ENCODE assay signal across 31 mouse cellular contexts in genomic region chr4:124858370-124858769, GRCm38 (mm10). TPM values are rescaled to one million over a fixed set of nuclear protein-coding genes. Genes with fewer than 3 reads are reported as not detected.
DNase-seq lines count a peak whose midpoint lies in the region; ATAC-seq and TF ChIP-seq lines count a peak whose summit lies in the region.
"Had no signal": no experiment of that assay in that cellular context is flagged by ENCODE, and none has a peak within 500 bp of the region (broad histone marks: within the 10 kb centered on the region; RNA-seq: fewer than 3 reads in every experiment).

No protein-coding gene starts in this region.

- H3K27ac ChIP-seq in kidney, embryonic 15.5 days: no peak overlapping the region
- H3K27ac ChIP-seq in midbrain, embryonic 13.5 days: no peak overlapping the region
- H3K27ac ChIP-seq in left cerebral cortex, adult 2 months: no peak overlapping the region
- H3K27ac ChIP-seq: heart, embryonic 13.5 days; hindbrain, embryonic 10.5 days; layer of hippocampus, adult 2 months; limb, embryonic 13.5 days; midbrain, embryonic 12.5 days had no signal

- H3K9ac ChIP-seq in kidney, embryonic 15.5 days: no peak overlapping the region
- H3K9ac ChIP-seq in midbrain, embryonic 13.5 days (replicated peaks): no peak overlapping the region
- H3K9ac ChIP-seq: forebrain, postnatal 0 days; heart, embryonic 13.5 days; limb, embryonic 13.5 days; midbrain, embryonic 12.5 days had no signal

- DNase-seq in kidney, postnatal 14 days: peak; percentile 27
- DNase-seq in MN1 (ENCODE audit: low spot score): peak; percentile 54
- peak; percentile 87 to 94 for DNase-seq in adrenal gland, adult (ENCODE audit: inconsistent age in 2 of 2, low spot score in 1 of 2)
- peak; percentile 90 for DNase-seq in adrenal gland, postnatal 14 days
- no peak for DNase-seq in left cerebral cortex, adult 2 months (ENCODE audit: extremely low spot score in 1 of 2, low spot score in 2 of 2)
- DNase-seq: cerebellum, adult 11 months; cerebellum, adult 9-10 months; forebrain, postnatal 0 days; heart, postnatal 10 days; kidney, adult 8-10 months; lung, postnatal 4 days had no signal

- no peaks in the 10 kb centered on the region for H3K9me3 ChIP-seq in kidney, embryonic 15.5 days (replicated peaks)
- H3K9me3 ChIP-seq in midbrain, embryonic 13.5 days: no peaks in the 10 kb centered on the region
- H3K9me3 ChIP-seq: heart, embryonic 13.5 days; hindbrain, embryonic 10.5 days; limb, embryonic 13.5 days; midbrain, embryonic 12.5 days had no signal

- no peak for ATAC-seq in kidney, embryonic 15.5 days (replicated peaks; ENCODE audit: low FRiP score)
- no peak for ATAC-seq in midbrain, embryonic 13.5 days
- ATAC-seq: activated CD4-positive, CD25-positive, alpha-beta regulatory T cell, adult 4 months; CD4-positive, CD25-positive, alpha-beta regulatory T cell, adult 4 months; forebrain, postnatal 0 days; hindbrain, embryonic 16.5 days had no signal

- H3K4me3 ChIP-seq in kidney, embryonic 15.5 days (replicated peaks): no peak overlapping the region
- H3K4me3 ChIP-seq in midbrain, embryonic 13.5 days (replicated peaks): no peak overlapping the region
- H3K4me3 ChIP-seq in left cerebral cortex, adult 2 months: no peak overlapping the region
- H3K4me3 ChIP-seq: erythroblast, embryonic 14.5 days; heart, embryonic 13.5 days; hindbrain, embryonic 10.5 days; layer of hippocampus, adult 2 months; limb, embryonic 13.5 days; megakaryocyte, embryonic 14.5 days; midbrain, embryonic 12.5 days had no signal

- peaks cover 30% of the 10 kb centered on the region for H3K27me3 ChIP-seq in kidney, embryonic 15.5 days
- H3K27me3 ChIP-seq in midbrain, embryonic 13.5 days: no peaks in the 10 kb centered on the region

- no peak overlapping the region for H3K4me2 ChIP-seq in kidney, embryonic 15.5 days
- H3K4me2 ChIP-seq in midbrain, embryonic 13.5 days (replicated peaks): no peak overlapping the region
- H3K4me2 ChIP-seq: heart, embryonic 13.5 days; limb, embryonic 13.5 days; liver, embryonic 11.5 days; midbrain, embryonic 12.5 days had no signal

- intact Hi-C loops in left cerebral cortex, adult 2 months (cut with DNase I): no loop called here

- H3K4me1 ChIP-seq in kidney, embryonic 15.5 days: peaks cover 15% of the 10 kb centered on the region
- peaks cover 33% of the 10 kb centered on the region for H3K4me1 ChIP-seq in midbrain, embryonic 13.5 days (replicated peaks)

- peaks cover 37% of the 10 kb centered on the region for H3K36me3 ChIP-seq in kidney, embryonic 15.5 days
- H3K36me3 ChIP-seq in midbrain, embryonic 13.5 days: peaks cover 56% of the 10 kb centered on the region

- no peak for TF ChIP-seq CTCF in left cerebral cortex, adult 2 months (IDR thresholded peaks at IDR 0.05)

- WGBS in kidney, embryonic 15.5 days: 49% methylated on average over 5 of the region's 5 CpGs
- 90% methylated on average over 5 of the region's 5 CpGs for WGBS in midbrain, embryonic 13.5 days

RNA-seq across cellular contexts. Expression of gene Maneal, which starts 3.6 kb away (rescaled TPM):
- polyA plus RNA-seq in kidney, embryonic 15.5 days (2015; fragmentation: Nextera tagmentation; extraction: Ambion mirVana): 0.49 and 0.71 TPM in 2 replicates
- 3.6 and 4.1 TPM in 2 replicates for total RNA-seq in adrenal gland, postnatal 14 days (2021)
- 7.3 and 9.5 TPM in 2 replicates for polyA plus RNA-seq in midbrain, embryonic 13.5 days (2015; fragmentation: Nextera tagmentation; extraction: Ambion mirVana)
- 10 to 100 TPM; 53.7 to 55.3 TPM for total RNA-seq in left cerebral cortex, adult 2 months (2021)
- polyA plus RNA-seq: erythroblast, embryonic 14.5 days; heart, embryonic 13.5 days had no signal

RNA-seq across cellular contexts. Expression of gene 1110065P20Rik, which starts 7.4 kb away (rescaled TPM):
- polyA plus RNA-seq in kidney, embryonic 15.5 days (2015; fragmentation: Nextera tagmentation; extraction: Ambion mirVana): 46.9 and 50.3 TPM in 2 replicates
- total RNA-seq in adrenal gland, postnatal 14 days (2021): 44.6 and 50.1 TPM in 2 replicates
- polyA plus RNA-seq in midbrain, embryonic 13.5 days (2015; fragmentation: Nextera tagmentation; extraction: Ambion mirVana): 70.6 and 77.5 TPM in 2 replicates
- total RNA-seq in left cerebral cortex, adult 2 months (2021): 10 to 100 TPM; 66.6 to 74.8 TPM

RNA-seq across cellular contexts. Expression of gene Yrdc, which starts 7.9 kb away (rescaled TPM):
- 35.0 and 42.5 TPM in 2 replicates for polyA plus RNA-seq in kidney, embryonic 15.5 days (2015; fragmentation: Nextera tagmentation; extraction: Ambion mirVana)
- total RNA-seq in adrenal gland, postnatal 14 days (2021): 36.4 and 38.7 TPM in 2 replicates
- polyA plus RNA-seq in midbrain, embryonic 13.5 days (2015; fragmentation: Nextera tagmentation; extraction: Ambion mirVana): 42.8 and 45.1 TPM in 2 replicates
- total RNA-seq in left cerebral cortex, adult 2 months (2021): 10 to 100 TPM; 29.8 to 33.8 TPM

RNA-seq across cellular contexts. Expression of gene Epha10, which starts 22.3 kb away (rescaled TPM):
- polyA plus RNA-seq in kidney, embryonic 15.5 days (2015; fragmentation: Nextera tagmentation; extraction: Ambion mirVana): 0.10 and 0.21 TPM in 2 replicates
- total RNA-seq in adrenal gland, postnatal 14 days (2021): 4.4 and 4.7 TPM in 2 replicates
- 10.0 and 13.4 TPM in 2 replicates for polyA plus RNA-seq in midbrain, embryonic 13.5 days (2015; fragmentation: Nextera tagmentation; extraction: Ambion mirVana)
- 10 to 100 TPM; 60.5 to 69.6 TPM for total RNA-seq in left cerebral cortex, adult 2 months (2021)
- total RNA-seq: common myeloid progenitor, adult 5-6 weeks; gastrocnemius, adult 8-10 months; gastrocnemius, postnatal 4 days; heart, adult 8-10 months; heart, postnatal 10 days; monocyte, adult 5-6 weeks had no signal
- polyA plus RNA-seq: CD4-positive, CD25-positive, alpha-beta regulatory T cell, adult 4 months; erythroblast, embryonic 14.5 days; liver, embryonic 11.5 days; liver, embryonic 16.5 days; lung, embryonic 16.5 days had no signal

RNA-seq across cellular contexts. Expression of gene Mtf1, which starts 56.5 kb away (rescaled TPM):
- polyA plus RNA-seq in kidney, embryonic 15.5 days (2015; fragmentation: Nextera tagmentation; extraction: Ambion mirVana): 14.2 and 15.5 TPM in 2 replicates
- 21.1 and 22.5 TPM in 2 replicates for total RNA-seq in adrenal gland, postnatal 14 days (2021)
- polyA plus RNA-seq in midbrain, embryonic 13.5 days (2015; fragmentation: Nextera tagmentation; extraction: Ambion mirVana): 14.6 and 15.7 TPM in 2 replicates
- 10 to 100 TPM; 26.1 to 28.4 TPM for total RNA-seq in left cerebral cortex, adult 2 months (2021)

Comparison
In these comparisons a context has a peak if more than half of its experiments do, and no peak if none do; other contexts are left out.
1. DNase-seq: peak in kidney, postnatal 14 days (single experiment), MN1 (single experiment), adrenal gland, adult (2 of 2) and adrenal gland, postnatal 14 days (single experiment); none in left cerebral cortex, adult 2 months (0 of 2).
2. RNA of gene Maneal, which starts 3.6 kb away (total RNA-seq): 53.7 to 55.3 TPM in left cerebral cortex, adult 2 months; 3.6 to 4.1 TPM in adrenal gland, postnatal 14 days; every median in the first group is over 10 times any median in the second.